In genomic region chr12:17256905-17257304, GRCm38 (mm10) we compare ENCODE assay signal across 8 mouse cellular contexts. TPM values are rescaled to one million over a fixed set of nuclear protein-coding genes. Genes with fewer than 3 reads are reported as not detected.
A peak's percentile ranks its signal among the peaks of the same experiment; 100 is the strongest.
DNase-seq lines count a peak whose midpoint lies in the region; ATAC-seq and TF ChIP-seq lines count a peak whose summit lies in the region.

No protein-coding gene starts in this region.

- no peak for TF ChIP-seq EP300 in heart, postnatal 0 days (IDR thresholded peaks at IDR 0.05; ENCODE audit: low read depth)
- TF ChIP-seq EP300 in stomach, postnatal 0 days (optimal IDR thresholded peaks at IDR 0.05): no peak

- no peak overlapping the region for H3K27ac ChIP-seq in kidney, adult 2 months (ENCODE audit: insufficient read depth, low read depth, low read length)
- no peak overlapping the region for H3K27ac ChIP-seq in heart, postnatal 0 days (ENCODE audit: low read depth)
- no peak overlapping the region for H3K27ac ChIP-seq in midbrain, embryonic 15.5 days
- no peak overlapping the region for H3K27ac ChIP-seq in stomach, postnatal 0 days (replicated peaks)

- TF ChIP-seq POLR2A in kidney, adult 2 months (IDR thresholded peaks at IDR 0.05; ENCODE audit: low read depth, low read length): no peak

- no peak overlapping the region for H3K4me2 ChIP-seq in heart, postnatal 0 days (ENCODE audit: low read depth, low read length)
- H3K4me2 ChIP-seq in midbrain, embryonic 15.5 days: no peak overlapping the region
- H3K4me2 ChIP-seq in stomach, postnatal 0 days (replicated peaks; ENCODE audit: low read depth): no peak overlapping the region

- H3K9ac ChIP-seq in heart, postnatal 0 days (replicated peaks; ENCODE audit: low read depth, low read length): no peak overlapping the region
- no peak overlapping the region for H3K9ac ChIP-seq in midbrain, embryonic 15.5 days
- H3K9ac ChIP-seq in stomach, postnatal 0 days (ENCODE audit: low read length): no peak overlapping the region

- H3K36me3 ChIP-seq in kidney, adult 2 months (ENCODE audit: control insufficient read depth, insufficient read depth, low read length): no peaks in the 10 kb centered on the region
- no peaks in the 10 kb centered on the region for H3K36me3 ChIP-seq in heart, postnatal 0 days (replicated peaks; ENCODE audit: control insufficient read depth, insufficient read depth, low read length)
- H3K36me3 ChIP-seq in midbrain, embryonic 15.5 days (replicated peaks): no peaks in the 10 kb centered on the region
- no peaks in the 10 kb centered on the region for H3K36me3 ChIP-seq in stomach, postnatal 0 days (ENCODE audit: control insufficient read depth, insufficient read depth, low read length)

- no peaks in the 10 kb centered on the region for H3K9me3 ChIP-seq in heart, postnatal 0 days (replicated peaks; ENCODE audit: control insufficient read depth, low read length)
- no peaks in the 10 kb centered on the region for H3K9me3 ChIP-seq in midbrain, embryonic 15.5 days
- H3K9me3 ChIP-seq in stomach, postnatal 0 days (ENCODE audit: control insufficient read depth, low read length): no peaks in the 10 kb centered on the region

- no peak overlapping the region for H3K4me3 ChIP-seq in kidney, adult 2 months (ENCODE audit: insufficient read depth, low read depth, low read length)
- no peak overlapping the region for H3K4me3 ChIP-seq in heart, postnatal 0 days (ENCODE audit: low read depth, low read length)
- no peak overlapping the region for H3K4me3 ChIP-seq in midbrain, embryonic 15.5 days
- H3K4me3 ChIP-seq in stomach, postnatal 0 days (ENCODE audit: low read depth, low read length): no peak overlapping the region

- peak; percentile 77 for TF ChIP-seq CTCF in kidney, adult 2 months (conservative IDR thresholded peaks at IDR 0.05; ENCODE audit: insufficient read depth, insufficient read length, low read depth, low read length)
- peak; percentile 72 for TF ChIP-seq CTCF in heart, postnatal 0 days (IDR thresholded peaks at IDR 0.05; ENCODE audit: low read depth)
- peak; percentile 85 for TF ChIP-seq CTCF in stomach, postnatal 0 days (IDR thresholded peaks at IDR 0.05; ENCODE audit: low read depth)

- 5% methylated on average over 10 of the region's 10 CpGs for WGBS in kidney, adult 2 months
- WGBS in heart, postnatal 0 days: 6% methylated on average over 8 of the region's 10 CpGs
- WGBS in midbrain, embryonic 15.5 days: 5% methylated on average over 9 of the region's 10 CpGs
- WGBS in stomach, postnatal 0 days: 3% methylated on average over 8 of the region's 10 CpGs

- 0 out of 2 replicates have a peak, but pooled peaks have one; percentile 48 for ATAC-seq in heart, postnatal 0 days (ENCODE audit: insufficient read depth, low read depth)
- ATAC-seq in midbrain, embryonic 15.5 days (replicated peaks): peak; percentile 41; the same call in 1 of the 2 replicates
- ATAC-seq in stomach, postnatal 0 days (ENCODE audit: low FRiP score, low TSS enrichment): 0 out of 2 replicates have a peak, but pooled peaks have one; percentile 58

- H3K27me3 ChIP-seq in kidney, adult 2 months (replicated peaks; ENCODE audit: control insufficient read depth, insufficient read depth, low read length): no peaks in the 10 kb centered on the region
- no peaks in the 10 kb centered on the region for H3K27me3 ChIP-seq in heart, postnatal 0 days (ENCODE audit: control insufficient read depth, insufficient read depth, low read length)
- no peaks in the 10 kb centered on the region for H3K27me3 ChIP-seq in midbrain, embryonic 15.5 days (replicated peaks)
- no peaks in the 10 kb centered on the region for H3K27me3 ChIP-seq in stomach, postnatal 0 days (ENCODE audit: control insufficient read depth, insufficient read depth, low read length)

- intact Hi-C loops in left cerebral cortex, postnatal 25 days (cut with DNase I): loop anchor here (1.0 to 5.0 kb wide), 4 partner anchors 85 to 445 kb away; partner anchors contain the start of gene E2f6

- DNase-seq in kidney, adult 2 months: peak; percentile 53
- no peak for DNase-seq in kidney, adult 11 months
- DNase-seq in T-cell, adult 2 months (ENCODE audit: low spot score): peak; percentile 56
- peak; percentile 86 for DNase-seq in embryo, embryonic 10.5 days (ENCODE audit: low spot score)
- peak; percentile 74 for DNase-seq in heart, postnatal 0 days (ENCODE audit: low spot score)
- DNase-seq in left cerebral cortex, postnatal 25 days (ENCODE audit: low spot score in 2 of 2): peak; percentile 65 to 81
- DNase-seq in stomach, postnatal 0 days (ENCODE audit: low spot score): peak; percentile 56

- H3K4me1 ChIP-seq in kidney, adult 2 months (ENCODE audit: control insufficient read depth, insufficient read depth, low read length): no peaks in the 10 kb centered on the region
- 0 out of 2 replicates have a peak, but pooled peaks cover 7% of the 10 kb centered on the region for H3K4me1 ChIP-seq in heart, postnatal 0 days (ENCODE audit: control insufficient read depth, insufficient read depth)
- H3K4me1 ChIP-seq in midbrain, embryonic 15.5 days: peaks cover 14% of the 10 kb centered on the region
- H3K4me1 ChIP-seq in stomach, postnatal 0 days (replicated peaks; ENCODE audit: control insufficient read depth, insufficient read depth): no peaks in the 10 kb centered on the region

RNA-seq across cellular contexts. Expression of gene Pdia6, which starts 9.4 kb away (rescaled TPM):
- 60.0 and 70.7 TPM in 2 replicates for polyA plus RNA-seq in kidney, adult 2 months (2012; rRNA removed)
- total RNA-seq in heart, postnatal 0 days (2014; rRNA removed; ENCODE audit: low replicate concordance): 52.7 and 106 TPM in 2 replicates
- polyA plus RNA-seq in heart, postnatal 0 days (2015; fragmentation: Nextera tagmentation; extraction: Ambion mirVana): 129 and 164 TPM in 2 replicates
- 100 to 1,000 TPM; 149 to 160 TPM for total RNA-seq in left cerebral cortex, postnatal 25 days (2021)
- polyA plus RNA-seq in midbrain, embryonic 15.5 days (2015; fragmentation: Nextera tagmentation; extraction: Ambion mirVana): 270 and 273 TPM in 2 replicates
- polyA plus RNA-seq in stomach, postnatal 0 days (2015; fragmentation: Nextera tagmentation; extraction: Ambion mirVana): 353 and 375 TPM in 2 replicates
